Mouse (Mus musculus): ENCODE measurements around the gene Ankrd17. TPM values are rescaled to one million over a fixed set of nuclear protein-coding genes. Genes with fewer than 3 reads are reported as not detected.
A peak's percentile ranks its signal among the peaks of the same experiment; 100 is the strongest.

Gene Ankrd17
- total RNA-seq (2014; rRNA removed): 37.8 and 40.9 TPM in 2 replicates
- 11.0 and 12.7 TPM in 2 replicates for polyA plus RNA-seq (2012; rRNA removed)

DNA sequence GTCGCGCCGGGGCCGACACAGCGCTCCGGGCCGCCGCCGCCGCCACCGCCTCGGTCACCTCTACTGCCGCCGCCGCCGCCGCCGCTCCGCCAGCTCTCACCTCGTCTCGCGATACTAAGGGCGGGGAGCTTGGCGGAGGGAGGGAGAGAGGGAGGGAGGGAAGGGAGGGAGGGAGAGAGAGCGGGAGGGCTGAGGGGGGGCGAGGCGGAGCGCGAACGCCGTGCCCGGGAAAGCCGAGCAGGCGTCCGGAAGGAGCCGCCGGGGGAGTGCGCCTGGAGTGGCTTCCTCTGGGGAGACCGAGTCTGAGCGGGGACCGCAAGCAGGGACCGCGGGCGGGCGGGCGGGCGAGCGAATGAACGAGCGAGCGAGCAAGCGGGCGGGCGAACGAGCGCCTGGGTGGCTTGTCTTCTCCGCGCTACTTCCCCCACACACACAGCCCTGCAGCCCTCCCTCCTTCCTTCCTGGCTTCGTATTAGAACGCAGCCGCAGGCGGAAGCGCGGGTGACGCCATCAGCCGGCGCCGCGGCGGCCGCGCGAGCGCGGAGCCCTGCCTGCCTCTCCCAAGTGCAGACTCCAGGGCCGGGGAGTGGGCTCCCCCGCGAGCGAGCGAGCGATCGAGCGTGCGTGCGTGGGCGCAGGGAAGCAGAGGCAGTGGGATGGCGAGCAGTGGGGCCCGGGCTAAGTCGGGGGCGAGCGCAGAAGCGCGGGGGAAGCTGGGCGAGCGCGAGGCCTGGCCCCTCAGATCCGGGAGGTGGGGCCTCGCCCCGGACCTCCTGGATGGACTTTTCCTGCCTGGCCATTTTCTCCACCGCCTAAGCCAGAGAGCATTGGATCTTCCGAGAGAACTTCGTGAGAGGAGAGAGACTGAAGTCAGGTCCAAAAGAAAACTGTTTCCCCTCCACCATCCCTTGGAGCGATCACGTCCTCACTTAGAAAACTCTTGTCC is at the start of gene Ankrd17:
Ankrd17 (minus strand) TSS at position 457 of the 946 bp plus-strand sequence.
- Histone ChIP-seq H3K9ac (ENCODE audit: low read depth, low read length) (peak within 1 kb of the TSS; percentile 100), H3K36me3 (ENCODE audit: control insufficient read depth, insufficient read depth, low read length) (peaks cover 3% of the 10 kb centered on the region; the same call in 1 of the 2 replicates), H3K79me2 (ENCODE audit: control insufficient read depth, insufficient read depth, low read length) (peaks cover 16% of the 10 kb centered on the region), H3K4me1 (ENCODE audit: control insufficient read depth, insufficient read depth, low read length) (peaks cover 16% of the 10 kb centered on the region), H3K27ac (replicated peaks; ENCODE audit: insufficient read depth, low read depth, low read length) (peak within 1 kb of the TSS; percentile 99), H3K27me3 (ENCODE audit: control insufficient read depth, insufficient read depth, low read length) (no peaks in the 10 kb centered on the region), H3K4me3 (ENCODE audit: insufficient read depth, low read depth, low read length) (peak within 1 kb of the TSS; percentile 96)
- 1% methylated on average over 72 of the region's 104 CpGs for WGBS
- DNase-seq (ENCODE audit: extremely low read depth, low read depth, low spot score): peak; percentile 79
- TF ChIP-seq POLR2A (IDR thresholded peaks at IDR 0.05; ENCODE audit: extremely low read depth, insufficient read depth, low read length) (peak; percentile 66), CTCF (IDR thresholded peaks at IDR 0.05; ENCODE audit: low read depth, low read length) (no peak)

DNA sequence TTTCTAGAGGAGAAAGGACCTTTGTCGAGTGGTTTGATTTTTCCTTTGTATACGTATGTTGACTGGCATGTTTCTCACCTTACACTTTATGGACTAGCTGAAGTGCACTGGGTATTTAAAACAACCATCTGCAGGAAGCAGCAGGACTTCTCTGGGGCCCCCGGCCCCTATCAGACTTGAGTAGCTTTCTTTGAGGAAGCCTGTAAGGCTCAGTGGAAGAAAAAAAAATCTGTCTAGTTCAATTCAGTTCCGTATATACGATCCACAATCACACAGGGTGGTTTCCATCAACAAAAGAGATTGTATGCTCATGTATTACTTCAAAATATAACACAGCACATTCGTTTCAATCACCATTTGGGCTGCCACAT is 48.5 kb upstream of the Ankrd17 start:
- peak overlapping the region; percentile 95 for H3K27ac ChIP-seq (replicated peaks; ENCODE audit: insufficient read depth, low read depth, low read length)
- H3K4me3 ChIP-seq (ENCODE audit: insufficient read depth, low read depth, low read length): 0 out of 2 replicates have a peak overlapping the region, but pooled peaks have one; percentile 1
- no peaks in the 10 kb centered on the region for H3K27me3 ChIP-seq (ENCODE audit: control insufficient read depth, insufficient read depth, low read length)
- 8% methylated on average over 6 of the region's 6 CpGs for WGBS
- no peaks in the 10 kb centered on the region for H3K36me3 ChIP-seq (ENCODE audit: control insufficient read depth, insufficient read depth, low read length)
- H3K4me1 ChIP-seq (ENCODE audit: control insufficient read depth, insufficient read depth, low read length): peaks cover 18% of the 10 kb centered on the region
- no peak for TF ChIP-seq CTCF (IDR thresholded peaks at IDR 0.05; ENCODE audit: low read depth, low read length)
- TF ChIP-seq POLR2A (IDR thresholded peaks at IDR 0.05; ENCODE audit: extremely low read depth, insufficient read depth, low read length): no peak
- DNase-seq (ENCODE audit: extremely low read depth, low read depth, low spot score): no peak
- H3K79me2 ChIP-seq (ENCODE audit: control insufficient read depth, insufficient read depth, low read length): no peaks in the 10 kb centered on the region; the same call in 1 of the 2 replicates
- peak overlapping the region; percentile 71 for H3K9ac ChIP-seq (ENCODE audit: low read depth, low read length)

DNA sequence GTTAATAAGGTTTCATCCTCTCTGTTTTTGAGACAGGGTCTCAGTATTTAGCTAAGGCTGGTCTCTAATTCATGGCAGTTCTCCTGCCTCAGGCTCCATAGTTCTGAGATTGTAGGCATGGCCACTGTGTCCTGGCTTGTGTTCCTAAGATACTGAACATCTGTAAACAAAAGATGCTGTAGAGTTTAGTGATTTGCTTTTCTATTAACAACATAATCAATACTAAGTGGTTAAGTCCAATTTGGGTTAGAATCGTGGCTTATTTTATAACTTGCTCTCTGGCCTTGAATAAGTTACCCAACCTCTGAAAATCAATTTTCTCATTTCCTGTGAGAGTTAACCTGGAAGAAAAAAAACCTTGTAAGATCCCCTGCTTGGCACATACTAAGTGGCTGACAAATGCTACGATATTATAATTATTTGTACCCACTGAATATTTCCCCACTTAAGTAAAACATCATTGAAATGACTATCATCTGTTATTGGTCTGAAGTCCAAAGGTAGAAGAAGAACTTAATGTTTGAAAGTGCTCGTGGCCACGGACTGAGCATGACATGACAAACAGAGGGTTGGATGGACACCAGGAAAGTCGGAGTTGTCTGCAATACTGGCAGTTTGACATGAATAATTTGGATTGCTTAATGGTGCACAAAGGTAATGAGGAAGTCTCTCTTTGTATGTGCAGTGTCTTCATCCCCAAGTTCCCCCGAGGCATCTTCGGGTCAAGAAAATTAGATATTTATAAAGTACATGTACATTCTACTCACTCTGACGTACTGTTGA is 48.0 kb upstream of the Ankrd17 start:
- peaks cover 18% of the 10 kb centered on the region for H3K4me1 ChIP-seq (ENCODE audit: control insufficient read depth, insufficient read depth, low read length)
- 0 out of 2 replicates have a peak overlapping the region, but pooled peaks have one; percentile 1 for H3K4me3 ChIP-seq (ENCODE audit: insufficient read depth, low read depth, low read length)
- H3K79me2 ChIP-seq (ENCODE audit: control insufficient read depth, insufficient read depth, low read length): no peaks in the 10 kb centered on the region; the same call in 1 of the 2 replicates
- peak; percentile 99 for DNase-seq (ENCODE audit: extremely low read depth, low read depth, low spot score)
- no peaks in the 10 kb centered on the region for H3K36me3 ChIP-seq (ENCODE audit: control insufficient read depth, insufficient read depth, low read length)
- no peak for TF ChIP-seq CTCF (IDR thresholded peaks at IDR 0.05; ENCODE audit: low read depth, low read length)
- no peak for TF ChIP-seq POLR2A (IDR thresholded peaks at IDR 0.05; ENCODE audit: extremely low read depth, insufficient read depth, low read length)
- 11% methylated on average over 8 of the region's 8 CpGs for WGBS
- no peaks in the 10 kb centered on the region for H3K27me3 ChIP-seq (ENCODE audit: control insufficient read depth, insufficient read depth, low read length)
- H3K27ac ChIP-seq (replicated peaks; ENCODE audit: insufficient read depth, low read depth, low read length): peak overlapping the region; percentile 95
- no peak overlapping the region for H3K9ac ChIP-seq (ENCODE audit: low read depth, low read length)

DNA sequence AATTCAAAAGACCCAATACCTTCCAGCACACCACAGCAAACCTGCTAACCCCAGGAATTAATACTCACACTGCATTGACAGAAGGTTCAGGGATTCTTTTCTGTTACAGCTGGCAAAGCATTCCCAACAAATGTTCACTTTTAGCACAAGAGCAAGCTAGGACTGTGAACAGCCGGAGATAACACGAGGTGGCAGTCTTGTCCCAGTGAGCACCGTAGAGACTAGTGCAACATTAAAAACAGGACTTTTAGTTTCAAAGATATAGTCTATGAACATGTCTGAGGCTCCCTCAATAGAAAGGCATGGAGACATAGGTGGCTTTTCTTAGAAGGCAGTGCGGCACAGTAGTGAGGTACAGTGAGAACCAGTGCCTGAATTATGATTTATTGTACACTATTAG is 38.8 kb upstream of the Ankrd17 start:
- Histone ChIP-seq H3K4me3 (ENCODE audit: insufficient read depth, low read depth, low read length) (no peak overlapping the region), H3K79me2 (ENCODE audit: control insufficient read depth, insufficient read depth, low read length) (no peaks in the 10 kb centered on the region), H3K4me1 (ENCODE audit: control insufficient read depth, insufficient read depth, low read length) (peaks cover 2% of the 10 kb centered on the region; the same call in 1 of the 2 replicates), H3K27ac (replicated peaks; ENCODE audit: insufficient read depth, low read depth, low read length) (no peak overlapping the region), H3K36me3 (ENCODE audit: control insufficient read depth, insufficient read depth, low read length) (no peaks in the 10 kb centered on the region), H3K9ac (ENCODE audit: low read depth, low read length) (peak overlapping the region; percentile 60; the same call in 1 of the 2 replicates), H3K27me3 (ENCODE audit: control insufficient read depth, insufficient read depth, low read length) (no peaks in the 10 kb centered on the region)
- TF ChIP-seq CTCF (IDR thresholded peaks at IDR 0.05; ENCODE audit: low read depth, low read length) (peak; percentile 72), POLR2A (IDR thresholded peaks at IDR 0.05; ENCODE audit: extremely low read depth, insufficient read depth, low read length) (no peak)
- DNase-seq (ENCODE audit: extremely low read depth, low read depth, low spot score): peak; percentile 75
- 26% methylated on average over 4 of the region's 4 CpGs for WGBS

DNA sequence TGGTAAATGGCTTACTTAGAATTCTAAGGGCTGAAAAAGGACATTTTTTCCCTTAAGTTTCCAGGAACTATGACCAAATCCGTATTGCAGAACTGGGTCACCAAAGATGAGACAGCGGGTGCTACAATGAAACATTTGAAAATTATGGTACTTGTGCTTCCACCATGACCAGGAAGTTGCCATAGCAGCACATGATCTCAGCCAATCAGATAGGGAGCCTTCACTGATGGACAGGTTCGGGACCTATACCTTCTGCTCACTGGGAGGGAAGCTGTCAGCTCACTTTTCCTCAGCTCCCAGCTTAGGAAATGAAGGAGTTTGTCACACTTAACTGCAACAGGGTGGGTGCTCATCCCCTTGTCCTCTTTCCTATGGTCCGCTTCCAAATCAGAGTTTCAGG is 30.4 kb upstream of the Ankrd17 start:
- no peak overlapping the region for H3K27ac ChIP-seq (replicated peaks; ENCODE audit: insufficient read depth, low read depth, low read length)
- no peaks in the 10 kb centered on the region for H3K36me3 ChIP-seq (ENCODE audit: control insufficient read depth, insufficient read depth, low read length)
- no peak for TF ChIP-seq CTCF (IDR thresholded peaks at IDR 0.05; ENCODE audit: low read depth, low read length)
- TF ChIP-seq POLR2A (IDR thresholded peaks at IDR 0.05; ENCODE audit: extremely low read depth, insufficient read depth, low read length): no peak
- no peak for DNase-seq (ENCODE audit: extremely low read depth, low read depth, low spot score)
- H3K27me3 ChIP-seq (ENCODE audit: control insufficient read depth, insufficient read depth, low read length): no peaks in the 10 kb centered on the region
- H3K4me1 ChIP-seq (ENCODE audit: control insufficient read depth, insufficient read depth, low read length): no peaks in the 10 kb centered on the region
- H3K9ac ChIP-seq (ENCODE audit: low read depth, low read length): no peak overlapping the region
- no peak overlapping the region for H3K4me3 ChIP-seq (ENCODE audit: insufficient read depth, low read depth, low read length)
- H3K79me2 ChIP-seq (ENCODE audit: control insufficient read depth, insufficient read depth, low read length): no peaks in the 10 kb centered on the region
- WGBS: 91% methylated on average over 4 of the region's 4 CpGs
